Mouse (Mus musculus) embryonic stem cell, embryonic (primary cell): ENCODE results near the gene Noxa1.

Experiments
- CTCF ChIA-PET, 4 experiments: fragments of 300-600 bp in 2 of 4; fragments of 350-600 bp in 2 of 4; sonication (Branson Sonifier 250); formaldehyde crosslinking; loops; one replicate each; lab custom pipeline; 2022; ENCODE audit warnings: inconsistent platforms in 2 of 4; lab: Charles Lee
- POLR2A ChIA-PET, 4 experiments: fragments of 300-600 bp in 2 of 4; fragments of 350-600 bp in 2 of 4; sonication (Branson Sonifier 250); formaldehyde crosslinking; loops; one replicate each; lab custom pipeline; 2022; ENCODE audit warnings: antibody characterized with exemption in 4 of 4, inconsistent platforms in 1 of 4; lab: Charles Lee

Noxa1 gene

GRCm38 (mm10) chr2:25065537-25065936 is 29.4 kb downstream of the Noxa1 start:
- ChIA-PET CTCF (interaction anchor here in 2 of 4 experiments (0.5 to 0.8 kb wide), 3 partner anchors 61 to 161 kb away, joined by 3 to 5 read pairs (median 3); no protein-coding TSS in a partner anchor), POLR2A (interaction anchor here in 1 of 4 experiments (0.9 to 2.6 kb wide), 3 partner anchors 9 to 129 kb away, joined by 3 to 9 read pairs (median 3); no protein-coding TSS in a partner anchor)

- ChIA-PET POLR2A (interaction anchor here in 1 of 4 experiments (2.6 kb wide), 1 partner anchor 8 kb away, joined by 9 read pairs; no protein-coding TSS in a partner anchor), CTCF (interaction anchor here in 2 of 4 experiments (0.6 to 0.7 kb wide), 3 partner anchors 15 to 711 kb away, joined by 3 read pairs; partner anchors contain the start of gene Tprn (in 1 of the 2))
These were observed 30.7 kb downstream of the Noxa1 start for GRCm38 (mm10) chr2:25064285-25064684.

- ChIA-PET CTCF (interaction anchor here in 1 of 4 experiments (0.6 kb wide), 1 partner anchor 199 kb away, joined by 3 read pairs; the partner anchor contains the start of gene Tprn), POLR2A (interaction anchor here in 1 of 4 experiments (0.7 kb wide), 1 partner anchor 15 kb away, joined by 7 read pairs; no protein-coding TSS in a partner anchor)
These were observed 31.4 kb downstream of the Noxa1 start for GRCm38 (mm10) chr2:25063523-25063922.

GRCm38 (mm10) chr2:25058926-25059325 is 36.0 kb downstream of the Noxa1 start:
- POLR2A ChIA-PET: interaction anchor here in 3 of 4 experiments (0.5 to 1.4 kb wide), 6 partner anchors 9 to 1869 kb away, joined by 3 to 4 read pairs (median 4); partner anchors contain the start of gene Tubb4b (in 1 of the 3)

GRCm38 (mm10) chr2:25055409-25056155 is 39.4 kb downstream of the Noxa1 start:
- ChIA-PET CTCF (interaction anchor here in 1 of 4 experiments (0.6 to 0.7 kb wide), 2 partner anchors 173 to 417 kb away, joined by 4 to 7 read pairs; no protein-coding TSS in a partner anchor), POLR2A (interaction anchor here in 3 of 4 experiments (0.5 to 2.5 kb wide), 7 partner anchors 8 to 93 kb away, joined by 3 to 17 read pairs (median 3); partner anchors contain the start of gene Dph7 (in 1 of the 3))

More at GRCm38 (mm10) chr2:25058926-25059325, 36.0 kb downstream of the Noxa1 start:
- CTCF ChIA-PET: interaction anchor here in 2 of 4 experiments (0.6 to 0.8 kb wide), 2 partner anchors 19 to 36 kb away, joined by 3 to 6 read pairs; partner anchors contain the start of gene Noxa1 (in 1 of the 2)

GRCm38 (mm10) chr2:25055068-25055405 is 39.9 kb downstream of the Noxa1 start:
- ChIA-PET CTCF (interaction anchor here in 1 of 4 experiments (0.6 kb wide), 1 partner anchor 418 kb away, joined by 7 read pairs; no protein-coding TSS in a partner anchor), POLR2A (interaction anchor here in 1 of 4 experiments (1.0 kb wide), 1 partner anchor 21 kb away, joined by 3 read pairs; no protein-coding TSS in a partner anchor)

- POLR2A ChIA-PET: interaction anchor here in 1 of 4 experiments (1.0 kb wide), 1 partner anchor 22 kb away, joined by 3 read pairs; no protein-coding TSS in a partner anchor
- CTCF ChIA-PET: interaction anchor here in 1 of 4 experiments (0.6 kb wide), 1 partner anchor 419 kb away, joined by 7 read pairs; no protein-coding TSS in a partner anchor
These were observed 40.5 kb downstream of the Noxa1 start, which contains the start of gene Nsmf for GRCm38 (mm10) chr2:25054221-25055067. Nsmf (plus strand) TSS chr2:25054355.

- ChIA-PET POLR2A (interaction anchor here in 2 of 4 experiments (0.6 to 1.3 kb wide), 2 partner anchors 11 to 231 kb away, joined by 3 to 6 read pairs; no protein-coding TSS in a partner anchor), CTCF (interaction anchor here in 1 of 4 experiments (0.5 kb wide), 1 partner anchor 634 kb away, joined by 4 read pairs; no protein-coding TSS in a partner anchor)
These were observed 41.8 kb downstream of the Noxa1 start for GRCm38 (mm10) chr2:25053101-25053500.

GRCm38 (mm10) chr2:25051450-25051849 is 43.5 kb downstream of the Noxa1 start:
- POLR2A ChIA-PET: no interaction called here
- CTCF ChIA-PET: no interaction called here

- POLR2A ChIA-PET: no interaction called here
- CTCF ChIA-PET: no interaction called here
These were observed 44.0 kb downstream of the Noxa1 start for GRCm38 (mm10) chr2:25050921-25051320.

GRCm38 (mm10) chr2:25040089-25040488 is 54.9 kb downstream of the Noxa1 start:
- CTCF ChIA-PET: no interaction called here
- POLR2A ChIA-PET: interaction anchor here in 1 of 4 experiments (2.0 kb wide), 1 partner anchor 8 kb away, joined by 6 read pairs; no protein-coding TSS in a partner anchor
